Mouse (Mus musculus) lung, embryonic 16.5 days (tissue): ENCODE measurements around the gene Mtg2. TPM values are rescaled to one million over a fixed set of nuclear protein-coding genes. Genes with fewer than 3 reads are reported as not detected.

Experiments
- ATAC-seq: fragments of 200-750 bp; cut with Nextera tagmentation; 2 replicates; pipeline ENCODE4 v1.8.0; 2017; ENCODE audit warnings: low read depth, mild to moderate bottlenecking, moderate library complexity
- H3K27ac ChIP-seq: fragments of 300-500 bp; sonication (generic); 2 replicates; pipeline ENCODE4 v1.5.1; 2014; ENCODE audit warnings: mild to moderate bottlenecking, control low read depth, low read length
- H3K27me3 ChIP-seq: fragments of 300-500 bp; sonication (generic); 2 replicates; pipeline ENCODE4 v1.6.1; 2014; ENCODE audit warnings: low read depth, low read length, mixed read lengths; ENCODE audit not compliant: control insufficient read depth, insufficient read depth
- H3K36me3 ChIP-seq: fragments of 300-500 bp; sonication (generic); 2 replicates; pipeline ENCODE4 v1.6.1; 2014; ENCODE audit warnings: low read length; ENCODE audit not compliant: control insufficient read depth, insufficient read depth
- H3K4me1 ChIP-seq: fragments of 300-500 bp; sonication (generic); replicated peaks from 2 replicates; pipeline ENCODE4 v1.6.1; 2014; ENCODE audit warnings: low read length, mixed read lengths; ENCODE audit not compliant: control insufficient read depth, insufficient read depth
- H3K4me2 ChIP-seq: fragments of 300-500 bp; sonication (generic); 2 replicates; pipeline ENCODE4 v1.6.1; 2014; ENCODE audit warnings: low read depth, low read length, control low read depth
- H3K4me3 ChIP-seq: fragments of 300-500 bp; sonication (generic); 2 replicates; pipeline ENCODE4 v1.5.1; 2014; ENCODE audit warnings: mild to moderate bottlenecking, low read length, control low read depth
- H3K9ac ChIP-seq: fragments of 300-500 bp; sonication (generic); 2 replicates; pipeline ENCODE4 v1.6.1; 2014; ENCODE audit warnings: low read length, control low read depth
- H3K9me3 ChIP-seq: fragments of 300-500 bp; sonication (generic); 2 replicates; pipeline ENCODE4 v1.6.1; 2016; ENCODE audit warnings: low read length; ENCODE audit not compliant: control insufficient read depth
- WGBS: fragments of 180-500 bp; shearing (Covaris S2); extraction: QIAGEN DNeasy Blood & Tissue Kit; methylation state at CpG from one replicate; pipeline ENCODE4 v1.1.7; 2014; 5-methylcytosine and 5-hydroxymethylcytosine counted together
- polyA plus RNA-seq: library from polyadenylated mRNA; unstranded; fragments of >200 nt; fragmentation: Nextera tagmentation; extraction: Ambion mirVana; gene quantifications from 2 replicates; pipeline ENCODE4 v1.2.1, GENCODE M21; 2015

Mtg2 gene
- polyA plus RNA-seq, 1 experiment from 2014 or later: 27.4 TPM

GRCm38 (mm10) chr2:180108285-180108684, 37.9 kb downstream of the Mtg2 start:
- H3K4me1 ChIP-seq: peaks cover 10% of the 10 kb centered on the region
- no peak overlapping the region for H3K4me2 ChIP-seq
- 49% methylated on average over 6 of the region's 6 CpGs for WGBS
- H3K9me3 ChIP-seq: no peaks in the 10 kb centered on the region
- ATAC-seq: no peak
- H3K9ac ChIP-seq: no peak overlapping the region
- no peaks in the 10 kb centered on the region for H3K36me3 ChIP-seq
- H3K27ac ChIP-seq: no peak overlapping the region
- no peak overlapping the region for H3K4me3 ChIP-seq
- peaks cover 26% of the 10 kb centered on the region for H3K27me3 ChIP-seq

- Histone ChIP-seq H3K27me3 (no peaks in the 10 kb centered on the region), H3K9ac (no peak overlapping the region), H3K4me1 (peaks cover 41% of the 10 kb centered on the region), H3K4me2 (no peak overlapping the region), H3K27ac (no peak overlapping the region), H3K9me3 (no peaks in the 10 kb centered on the region), H3K36me3 (no peaks in the 10 kb centered on the region), H3K4me3 (no peak overlapping the region)
- WGBS: 46% methylated on average over 17 of the region's 17 CpGs
- ATAC-seq: no peak
These were observed 43.8 kb downstream of the Mtg2 start for GRCm38 (mm10) chr2:180113909-180114890.

- no peak overlapping the region for H3K4me3 ChIP-seq
- no peak overlapping the region for H3K4me2 ChIP-seq
- H3K9me3 ChIP-seq: no peaks in the 10 kb centered on the region
- peaks cover 44% of the 10 kb centered on the region for H3K4me1 ChIP-seq
- H3K27ac ChIP-seq: peak overlapping the region; percentile 58; the same call in 1 of the 2 replicates
- no peak overlapping the region for H3K9ac ChIP-seq
- WGBS: 12% methylated on average over 6 of the region's 6 CpGs
- no peaks in the 10 kb centered on the region for H3K27me3 ChIP-seq
- H3K36me3 ChIP-seq: no peaks in the 10 kb centered on the region
- ATAC-seq: no peak
These were observed 44.9 kb downstream of the Mtg2 start for GRCm38 (mm10) chr2:180115279-180115678.

- no peaks in the 10 kb centered on the region for H3K36me3 ChIP-seq
- no peak for ATAC-seq
- peaks cover 46% of the 10 kb centered on the region for H3K4me1 ChIP-seq
- H3K4me2 ChIP-seq: no peak overlapping the region
- no peak overlapping the region for H3K9ac ChIP-seq
- no peaks in the 10 kb centered on the region for H3K9me3 ChIP-seq
- WGBS: 57% methylated on average over 10 of the region's 10 CpGs
- no peak overlapping the region for H3K27ac ChIP-seq
- H3K27me3 ChIP-seq: no peaks in the 10 kb centered on the region
- no peak overlapping the region for H3K4me3 ChIP-seq
These were observed 45.7 kb downstream of the Mtg2 start for GRCm38 (mm10) chr2:180116081-180116493.

- Histone ChIP-seq H3K27ac (no peak overlapping the region), H3K9me3 (no peaks in the 10 kb centered on the region), H3K27me3 (no peaks in the 10 kb centered on the region), H3K4me1 (peaks cover 46% of the 10 kb centered on the region), H3K4me3 (no peak overlapping the region), H3K36me3 (no peaks in the 10 kb centered on the region), H3K9ac (no peak overlapping the region), H3K4me2 (no peak overlapping the region)
- 62% methylated on average over 8 of the region's 8 CpGs for WGBS
- ATAC-seq: no peak
These were observed 46.5 kb downstream of the Mtg2 start for GRCm38 (mm10) chr2:180116741-180117484.

- WGBS: 10% methylated on average over 13 of the region's 13 CpGs
- H3K27ac ChIP-seq: no peak overlapping the region
- H3K9ac ChIP-seq: no peak overlapping the region
- no peak overlapping the region for H3K4me3 ChIP-seq
- ATAC-seq: no peak
- H3K27me3 ChIP-seq: no peaks in the 10 kb centered on the region
- peaks cover 46% of the 10 kb centered on the region for H3K4me1 ChIP-seq
- no peaks in the 10 kb centered on the region for H3K36me3 ChIP-seq
- no peaks in the 10 kb centered on the region for H3K9me3 ChIP-seq
- peak overlapping the region; percentile 15; the same call in 1 of the 2 replicates for H3K4me2 ChIP-seq
These were observed 47.3 kb downstream of the Mtg2 start for GRCm38 (mm10) chr2:180117485-180118194.

- Histone ChIP-seq H3K27ac (peak within 1 kb of the TSS; percentile 68), H3K36me3 (no peaks in the 10 kb centered on the region), H3K27me3 (no peaks in the 10 kb centered on the region), H3K9ac (peak within 1 kb of the TSS; percentile 84), H3K4me2 (peak within 1 kb of the TSS; percentile 84), H3K4me3 (peak within 1 kb of the TSS; percentile 79), H3K9me3 (no peaks in the 10 kb centered on the region), H3K4me1 (peaks cover 45% of the 10 kb centered on the region)
- ATAC-seq: peak; percentile 98
- 0% methylated on average over 52 of the region's 55 CpGs for WGBS
These were observed 48.5 kb downstream of the Mtg2 start, which contains the start of gene Osbpl2 for GRCm38 (mm10) chr2:180118661-180119438. TSS of gene Osbpl2 (plus strand) at chr2:180119306.

- Histone ChIP-seq H3K27ac (peak overlapping the region; percentile 11; the same call in 1 of the 2 replicates), H3K4me2 (peak overlapping the region; percentile 70), H3K4me3 (peak overlapping the region; percentile 79), H3K9me3 (no peaks in the 10 kb centered on the region), H3K27me3 (no peaks in the 10 kb centered on the region), H3K36me3 (no peaks in the 10 kb centered on the region), H3K9ac (peak overlapping the region; percentile 84), H3K4me1 (peaks cover 37% of the 10 kb centered on the region)
- ATAC-seq: peak; percentile 37
- under 1% methylated on average over 39 of the region's 68 CpGs for WGBS
These were observed 49.3 kb downstream of the Mtg2 start for GRCm38 (mm10) chr2:180119439-180120291.
